Mouse (Mus musculus) G1E (cell line): ENCODE results near the gene Fzr1. TPM values are rescaled to one million over a fixed set of nuclear protein-coding genes. Genes with fewer than 3 reads are reported as not detected.
A peak's percentile ranks its signal among the peaks of the same experiment; 100 is the strongest.

Source experiments
- ATAC-seq: 2 replicates; pipeline ENCODE4 v1.8.0; 2016; ENCODE audit warnings: mild to moderate bottlenecking; ENCODE audit not compliant: insufficient number of reproducible peaks, poor library complexity, low FRiP score, severe bottlenecking; ENCODE audit errors: extremely low read depth
- DNase-seq: peaks from one replicate; pipeline ENCODE4 v3.0.0; 2012; ENCODE audit warnings: low spot score
- H3K27me3 ChIP-seq: 2 replicates; pipeline ENCODE4 v1.6.1; 2012; ENCODE audit warnings: mild to moderate bottlenecking, low read length, inconsistent platforms; ENCODE audit not compliant: insufficient read depth
- H3K36me3 ChIP-seq: replicated peaks from 2 replicates; pipeline ENCODE3; 2012; ENCODE audit warnings: mild to moderate bottlenecking, inconsistent platforms
- H3K4me1 ChIP-seq: 2 replicates; pipeline ENCODE4 v1.6.1; 2012; ENCODE audit warnings: low read depth, low read length, inconsistent platforms, mixed read lengths; ENCODE audit not compliant: insufficient read depth
- H3K4me3 ChIP-seq: 2 replicates; pipeline ENCODE4 v1.5.1; 2012; ENCODE audit warnings: low read depth, mild to moderate bottlenecking, inconsistent platforms, low read length, moderate library complexity, mixed read lengths
- H3K9me3 ChIP-seq: replicated peaks from 2 replicates; pipeline ENCODE4 v1.6.1; 2012; ENCODE audit warnings: inconsistent platforms
- CTCF ChIP-seq: IDR thresholded peaks from 2 replicates; pipeline ENCODE4 v1.5.1; 2012; ENCODE audit warnings: low read depth, low read length, inconsistent platforms, mixed read lengths
- GATA1 ChIP-seq: IDR thresholded peaks from 2 replicates; pipeline ENCODE4 v1.6.1; 2012; ENCODE audit warnings: borderline replicate concordance, low read length, inconsistent platforms, mixed read lengths
- GATA2 ChIP-seq: IDR thresholded peaks from 2 replicates; pipeline ENCODE4 v1.6.1; 2012; ENCODE audit warnings: low read depth, low read length, inconsistent platforms, borderline replicate concordance
- POLR2AphosphoS5 ChIP-seq: IDR thresholded peaks from 2 replicates; pipeline ENCODE4 v1.6.1; 2012; ENCODE audit warnings: low read depth, low read length, inconsistent platforms; ENCODE audit not compliant: insufficient replicate concordance
- TAL1 ChIP-seq: conservative IDR thresholded peaks from 2 replicates; pipeline ENCODE4 v1.6.1; 2012; ENCODE audit warnings: low read depth, low read length, inconsistent platforms, mixed read lengths
- polyA plus RNA-seq: library from polyadenylated mRNA; stranded (reverse); fragments of >175 nt; gene quantifications from 2 replicates; pipeline ENCODE4 v1.2.3, GENCODE M21; 2012
- total RNA-seq, 2 experiments: library from RNA; stranded (forward) in 1 of 2; stranded (reverse) in 1 of 2; fragments of 200-1000 nt in 1 of 2; fragments of >200 nt in 1 of 2; fragmentation: Nextera tagmentation in 1 of 2; gene quantifications; 2 replicates each; pipeline ENCODE4 v1.2.3; 2014 to 2017

The Fzr1 gene
- total and polyA plus RNA-seq, 3 experiments: 15.8 to 96.2 (median 65.2) TPM

GRCm38 (mm10) chr10:81411471-81412400, 33.4 kb upstream of the Fzr1 start:
- TF ChIP-seq GATA2: no peak
- no peak for TF ChIP-seq POLR2AphosphoS5
- TF ChIP-seq GATA1: no peak
- no peak for TF ChIP-seq TAL1
- no peak for TF ChIP-seq CTCF
- DNase-seq (no peak), ATAC-seq (no peak)
- peak overlapping the region; percentile 36; the same call in 1 of the 2 replicates for H3K4me3 ChIP-seq
- H3K27me3 ChIP-seq: peaks cover 23% of the 10 kb centered on the region; the same call in 1 of the 2 replicates
- H3K9me3 ChIP-seq: no peaks in the 10 kb centered on the region
- peaks cover 99% of the 10 kb centered on the region for H3K4me1 ChIP-seq
- peaks cover 28% of the 10 kb centered on the region for H3K36me3 ChIP-seq

- Histone ChIP-seq H3K27me3 (peaks cover 30% of the 10 kb centered on the region; the same call in 1 of the 2 replicates), H3K36me3 (peaks cover 34% of the 10 kb centered on the region), H3K4me1 (peaks cover 100% of the 10 kb centered on the region), H3K4me3 (peak overlapping the region; percentile 45; the same call in 1 of the 2 replicates), H3K9me3 (no peaks in the 10 kb centered on the region)
- TF ChIP-seq GATA2 (no peak), POLR2AphosphoS5 (no peak), CTCF (no peak), GATA1 (no peak), TAL1 (no peak)
- no peak for ATAC-seq
- DNase-seq: no peak
These were observed 32.7 kb upstream of the Fzr1 start for GRCm38 (mm10) chr10:81410981-81411380.

GRCm38 (mm10) chr10:81410350-81410749, 32.0 kb upstream of the Fzr1 start:
- peak overlapping the region; percentile 45; the same call in 1 of the 2 replicates for H3K4me3 ChIP-seq
- peaks cover 100% of the 10 kb centered on the region for H3K4me1 ChIP-seq
- DNase-seq: no peak
- peaks cover 40% of the 10 kb centered on the region for H3K36me3 ChIP-seq
- H3K9me3 ChIP-seq: no peaks in the 10 kb centered on the region
- H3K27me3 ChIP-seq: peaks cover 27% of the 10 kb centered on the region; the same call in 1 of the 2 replicates
- ATAC-seq: no peak
- TF ChIP-seq TAL1 (no peak), GATA1 (no peak), POLR2AphosphoS5 (no peak), GATA2 (no peak), CTCF (no peak)

- Histone ChIP-seq H3K27me3 (peaks cover 27% of the 10 kb centered on the region; the same call in 1 of the 2 replicates), H3K4me3 (peak overlapping the region; percentile 46; the same call in 1 of the 2 replicates), H3K36me3 (peaks cover 47% of the 10 kb centered on the region), H3K9me3 (no peaks in the 10 kb centered on the region), H3K4me1 (peaks cover 98% of the 10 kb centered on the region)
- DNase-seq (no peak), ATAC-seq (no peak)
- TF ChIP-seq GATA2 (no peak), CTCF (no peak), TAL1 (no peak), POLR2AphosphoS5 (no peak), GATA1 (no peak)
These were observed 31.0 kb upstream of the Fzr1 start for GRCm38 (mm10) chr10:81409330-81409729.

- Histone ChIP-seq H3K27me3 (peaks cover 27% of the 10 kb centered on the region; the same call in 1 of the 2 replicates), H3K36me3 (peaks cover 50% of the 10 kb centered on the region), H3K4me3 (peak overlapping the region; percentile 46; the same call in 1 of the 2 replicates), H3K4me1 (peaks cover 98% of the 10 kb centered on the region), H3K9me3 (no peaks in the 10 kb centered on the region)
- peak; percentile 80 for DNase-seq
- peak; percentile 37 for ATAC-seq
- TF ChIP-seq TAL1: no peak
- TF ChIP-seq CTCF: peak; percentile 79
- TF ChIP-seq GATA2: no peak
- TF ChIP-seq POLR2AphosphoS5: no peak
- TF ChIP-seq GATA1: no peak
These were observed 30.6 kb upstream of the Fzr1 start for GRCm38 (mm10) chr10:81408871-81409291.

- no peaks in the 10 kb centered on the region for H3K9me3 ChIP-seq
- H3K27me3 ChIP-seq: peaks cover 28% of the 10 kb centered on the region; the same call in 1 of the 2 replicates
- DNase-seq (no peak), ATAC-seq (no peak)
- H3K4me3 ChIP-seq: no peak overlapping the region
- peaks cover 94% of the 10 kb centered on the region for H3K4me1 ChIP-seq
- peaks cover 47% of the 10 kb centered on the region for H3K36me3 ChIP-seq
- TF ChIP-seq CTCF: no peak
- no peak for TF ChIP-seq POLR2AphosphoS5
- no peak for TF ChIP-seq GATA2
- TF ChIP-seq TAL1: no peak
- TF ChIP-seq GATA1: no peak
These were observed 30.1 kb upstream of the Fzr1 start for GRCm38 (mm10) chr10:81408424-81408729.
